13 mouse cellular contexts compared by ENCODE assay signal in genomic region chr1:46845221-46845620, GRCm38 (mm10).
"Had no signal": no experiment of that assay in that cellular context is flagged by ENCODE, and none has a peak within 500 bp of the region (broad histone marks: within the 10 kb centered on the region; RNA-seq: fewer than 3 reads in every experiment).

No protein-coding gene starts in this region.

- H3K4me3 ChIP-seq: intestine, embryonic 15.5 days; limb, embryonic 15.5 days; liver, embryonic 12.5 days; midbrain, embryonic 12.5 days had no signal

- H3K9ac ChIP-seq: intestine, embryonic 15.5 days; limb, embryonic 15.5 days; liver, embryonic 12.5 days; lung, embryonic 14.5 days; midbrain, embryonic 12.5 days had no signal

- H3K4me1 ChIP-seq: intestine, embryonic 15.5 days; limb, embryonic 15.5 days; liver, embryonic 12.5 days had no signal

- DNase-seq: kidney, adult 18-20 months; kidney, postnatal 10 days; layer of hippocampus, postnatal 36 days; lung, embryonic 14.5 days; lung, postnatal 10 days; lung, postnatal 4 days; right cerebral cortex, adult 18-20 months; right cerebral cortex, postnatal 25 days; thymus, postnatal 36 days had no signal

- H3K27ac ChIP-seq: intestine, embryonic 15.5 days; limb, embryonic 15.5 days; liver, embryonic 12.5 days; midbrain, embryonic 12.5 days had no signal

- ATAC-seq: intestine, embryonic 15.5 days; liver, embryonic 12.5 days had no signal

- H3K27me3 ChIP-seq: intestine, embryonic 15.5 days; limb, embryonic 15.5 days; liver, embryonic 12.5 days; midbrain, embryonic 12.5 days had no signal

- H3K9me3 ChIP-seq: intestine, embryonic 15.5 days; limb, embryonic 15.5 days; liver, embryonic 12.5 days; midbrain, embryonic 12.5 days had no signal

- H3K4me2 ChIP-seq: intestine, embryonic 15.5 days; limb, embryonic 15.5 days; liver, embryonic 12.5 days; lung, embryonic 14.5 days; midbrain, embryonic 12.5 days had no signal

- H3K36me3 ChIP-seq: intestine, embryonic 15.5 days; limb, embryonic 15.5 days; liver, embryonic 12.5 days; midbrain, embryonic 12.5 days had no signal
